Mouse (Mus musculus) granulocyte monocyte progenitor cell, adult 5-6 weeks (primary cell): ENCODE data around the gene Spred3. TPM values are rescaled to one million over a fixed set of nuclear protein-coding genes. Genes with fewer than 3 reads are reported as not detected.
"Not testable (repeated sequence)": the region's sequence is repeated elsewhere in the genome, so short reads cannot be mapped to it uniquely, and the experiment has no call there.

Experiments used
- ATAC-seq: replicated peaks from 2 replicates; pipeline ENCODE4 v1.8.0; 2016; ENCODE audit warnings: mild to moderate bottlenecking, moderate TSS enrichment, inconsistent platforms; ENCODE audit not compliant: poor library complexity, severe bottlenecking
- total RNA-seq, 2 experiments: library from RNA; stranded (forward) in 1 of 2; stranded (reverse) in 1 of 2; fragments of 200-712, 200-1000 nt in 1 of 2; fragments of >200 nt in 1 of 2; fragmentation: Nextera tagmentation in 1 of 2; gene quantifications; 2 replicates each; pipeline ENCODE4 v1.2.3; 2014 to 2017

The Spred3 gene
- total RNA-seq, 2 experiments from 2014 or later: 0.26 to 2.8 TPM

GRCm38 (mm10) chr7:29169231-29170065 lies 763 bp downstream of the Spred3 start:
- peak; percentile 54 for ATAC-seq

- ATAC-seq: no peak
Observed at GRCm38 (mm10) chr7:29168791-29169230, 1.4 kb downstream of the Spred3 start.

GRCm38 (mm10) chr7:29168121-29168695 lies 2.0 kb downstream of the Spred3 start:
- ATAC-seq: no peak

- no peak for ATAC-seq
Observed at GRCm38 (mm10) chr7:29167656-29168055, 2.6 kb downstream of the Spred3 start.

GRCm38 (mm10) chr7:29162750-29163525 lies 7.3 kb downstream of the Spred3 start:
- ATAC-seq: peak; percentile 96

GRCm38 (mm10) chr7:29162294-29162693 lies 7.9 kb downstream of the Spred3 start:
- no peak for ATAC-seq

GRCm38 (mm10) chr7:29158264-29158663 lies 11.9 kb downstream of the Spred3 start:
- ATAC-seq: no peak

GRCm38 (mm10) chr7:29155838-29156782 lies 14.1 kb downstream of the Spred3 start, which contains the start of gene Fam98c:
Fam98c (minus strand) TSS chr7:29156234.
- ATAC-seq: peak; percentile 87

- peak; percentile 72 for ATAC-seq
Observed at GRCm38 (mm10) chr7:29155196-29155837, 14.9 kb downstream of the Spred3 start.

- no peak for ATAC-seq
Observed at GRCm38 (mm10) chr7:29154018-29154720, 16.0 kb downstream of the Spred3 start.

GRCm38 (mm10) chr7:29151486-29151885 lies 18.7 kb downstream of the Spred3 start:
- no peak for ATAC-seq

- no peak for ATAC-seq
Observed at GRCm38 (mm10) chr7:29148771-29149170, 21.4 kb downstream of the Spred3 start.

- no peak for ATAC-seq
Observed at GRCm38 (mm10) chr7:29146625-29147367, 23.4 kb downstream of the Spred3 start.

- ATAC-seq: peak; percentile 87
Observed at GRCm38 (mm10) chr7:29144006-29144405, 26.2 kb downstream of the Spred3 start.

- no peak for ATAC-seq
Observed at GRCm38 (mm10) chr7:29141416-29141815, 28.8 kb downstream of the Spred3 start.

- ATAC-seq: not testable (repeated sequence)
Observed at GRCm38 (mm10) chr7:29139237-29139636, 31.0 kb downstream of the Spred3 start.

- ATAC-seq: no peak
Observed at GRCm38 (mm10) chr7:29137429-29137828, 32.8 kb downstream of the Spred3 start.
